In the genomic region with DNA sequence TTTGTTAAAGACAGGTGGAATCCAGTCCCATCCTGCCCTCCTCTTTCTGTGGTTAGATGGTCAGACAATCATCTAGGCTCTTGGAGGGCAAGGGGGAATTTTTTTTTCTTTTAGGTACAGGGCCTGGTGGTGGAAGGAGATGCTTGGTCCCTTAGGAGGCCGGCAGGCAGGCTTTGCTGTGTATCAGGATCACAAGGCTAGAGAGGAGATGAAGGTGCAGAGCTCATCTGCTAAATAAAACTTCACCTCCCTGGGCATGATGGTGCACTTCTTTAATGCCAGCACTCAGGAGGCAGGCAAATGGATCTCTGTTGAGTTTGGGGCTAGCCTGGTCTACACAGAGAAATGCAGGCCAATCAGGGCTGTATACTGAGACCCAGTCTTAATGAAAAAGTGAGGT, we compare ENCODE assay signal across 17 mouse cellular contexts. TPM values are rescaled to one million over a fixed set of nuclear protein-coding genes. Genes with fewer than 3 reads are reported as not detected.
DNase-seq lines count a peak whose midpoint lies in the region; ATAC-seq and TF ChIP-seq lines count a peak whose summit lies in the region.
"Had no signal": no experiment of that assay in that cellular context is flagged by ENCODE, and none has a peak within 500 bp of the region (broad histone marks: within the 10 kb centered on the region; RNA-seq: fewer than 3 reads in every experiment).

No protein-coding gene starts in this region.

- TF ChIP-seq CTCF in lung, postnatal 0 days (IDR thresholded peaks at IDR 0.05): no peak

- no peaks in the 10 kb centered on the region for H3K36me3 ChIP-seq in heart, embryonic 16.5 days (ENCODE audit: control insufficient read depth, insufficient read depth)
- no peaks in the 10 kb centered on the region for H3K36me3 ChIP-seq in lung, postnatal 0 days (ENCODE audit: insufficient read depth, low read length)
- H3K36me3 ChIP-seq in intestine, embryonic 15.5 days: no peaks in the 10 kb centered on the region
- no peaks in the 10 kb centered on the region for H3K36me3 ChIP-seq in midbrain, embryonic 13.5 days
- H3K36me3 ChIP-seq: neural tube, embryonic 15.5 days had no signal

- peaks cover 10% of the 10 kb centered on the region for H3K4me1 ChIP-seq in heart, embryonic 16.5 days (ENCODE audit: control insufficient read depth, insufficient read depth, low read length)
- peaks cover 17% of the 10 kb centered on the region for H3K4me1 ChIP-seq in lung, postnatal 0 days (ENCODE audit: insufficient read depth, low read depth, low read length)
- peaks cover 20% of the 10 kb centered on the region for H3K4me1 ChIP-seq in intestine, embryonic 15.5 days (replicated peaks)
- peaks cover 7% of the 10 kb centered on the region for H3K4me1 ChIP-seq in midbrain, embryonic 13.5 days (replicated peaks)

- H3K4me3 ChIP-seq in heart, embryonic 16.5 days (ENCODE audit: low read length): no peak overlapping the region
- no peak overlapping the region for H3K4me3 ChIP-seq in lung, postnatal 0 days (ENCODE audit: low read depth, low read length)
- no peak overlapping the region for H3K4me3 ChIP-seq in intestine, embryonic 15.5 days (replicated peaks)
- no peak overlapping the region for H3K4me3 ChIP-seq in midbrain, embryonic 13.5 days (replicated peaks)
- H3K4me3 ChIP-seq: neural tube, embryonic 15.5 days had no signal

- no peak for TF ChIP-seq EP300 in lung, postnatal 0 days (IDR thresholded peaks at IDR 0.05)

- no peak for ATAC-seq in heart, embryonic 16.5 days (replicated peaks; ENCODE audit: extremely low read depth, insufficient read depth, low FRiP score)
- ATAC-seq in lung, postnatal 0 days: no peak
- ATAC-seq in intestine, embryonic 15.5 days: no peak
- no peak for ATAC-seq in midbrain, embryonic 13.5 days

- no peaks in the 10 kb centered on the region for H3K27me3 ChIP-seq in heart, embryonic 16.5 days (ENCODE audit: control insufficient read depth, insufficient read depth, low read length)
- no peaks in the 10 kb centered on the region for H3K27me3 ChIP-seq in lung, postnatal 0 days (replicated peaks; ENCODE audit: insufficient read depth, low read length)
- H3K27me3 ChIP-seq in intestine, embryonic 15.5 days (replicated peaks): no peaks in the 10 kb centered on the region
- peaks cover 10% of the 10 kb centered on the region for H3K27me3 ChIP-seq in midbrain, embryonic 13.5 days
- H3K27me3 ChIP-seq: Patski had no signal

- no peaks in the 10 kb centered on the region for H3K9me3 ChIP-seq in heart, embryonic 16.5 days (replicated peaks; ENCODE audit: control insufficient read depth, low read length)
- H3K9me3 ChIP-seq in lung, postnatal 0 days (ENCODE audit: low read length): no peaks in the 10 kb centered on the region
- H3K9me3 ChIP-seq in intestine, embryonic 15.5 days: no peaks in the 10 kb centered on the region
- H3K9me3 ChIP-seq in midbrain, embryonic 13.5 days: no peaks in the 10 kb centered on the region
- H3K9me3 ChIP-seq: neural tube, embryonic 15.5 days had no signal

- DNase-seq in heart, adult 9 months (ENCODE audit: low spot score in 2 of 2): no peak
- DNase-seq in lung, postnatal 0 days (ENCODE audit: low spot score): no peak
- DNase-seq in lung, postnatal 4 days: no peak
- DNase-seq in adipocyte (ENCODE audit: low spot score): no peak
- no peak for DNase-seq in right cerebral cortex, postnatal 4 days

- 67% methylated on average over 1 of the region's 1 CpGs for WGBS in heart, embryonic 16.5 days
- 46% methylated on average over 1 of the region's 1 CpGs for WGBS in lung, postnatal 0 days
- 77% methylated on average over 1 of the region's 1 CpGs for WGBS in intestine, embryonic 15.5 days
- 83% methylated on average over 1 of the region's 1 CpGs for WGBS in midbrain, embryonic 13.5 days

- no peak overlapping the region for H3K27ac ChIP-seq in heart, embryonic 16.5 days (ENCODE audit: low read length)
- H3K27ac ChIP-seq in lung, postnatal 0 days (ENCODE audit: low read length): no peak overlapping the region
- H3K27ac ChIP-seq in intestine, embryonic 15.5 days: 0 out of 2 replicates have a peak overlapping the region, but pooled peaks have one; percentile 9
- H3K27ac ChIP-seq in midbrain, embryonic 13.5 days: no peak overlapping the region
- H3K27ac ChIP-seq: neural tube, embryonic 15.5 days had no signal

- H3K9ac ChIP-seq in heart, embryonic 16.5 days (ENCODE audit: low read length): no peak overlapping the region
- H3K9ac ChIP-seq in lung, postnatal 0 days (replicated peaks; ENCODE audit: low read depth): no peak overlapping the region
- H3K9ac ChIP-seq in intestine, embryonic 15.5 days: no peak overlapping the region
- H3K9ac ChIP-seq in midbrain, embryonic 13.5 days (replicated peaks): no peak overlapping the region
- H3K9ac ChIP-seq: neural tube, embryonic 15.5 days had no signal

- peak overlapping the region; percentile 43; the same call in 1 of the 2 replicates for H3K4me2 ChIP-seq in heart, embryonic 16.5 days (ENCODE audit: low read depth, low read length)
- H3K4me2 ChIP-seq in lung, postnatal 0 days (replicated peaks; ENCODE audit: low read depth, low read length): peak overlapping the region; percentile 65; the same call in 1 of the 2 replicates
- H3K4me2 ChIP-seq in intestine, embryonic 15.5 days (replicated peaks): peak overlapping the region; percentile 72
- no peak overlapping the region for H3K4me2 ChIP-seq in midbrain, embryonic 13.5 days (replicated peaks)
- H3K4me2 ChIP-seq: neural tube, embryonic 15.5 days had no signal

RNA-seq across cellular contexts. Expression of gene S100a6, which starts 3.2 kb away (rescaled TPM):
- polyA plus RNA-seq in heart, embryonic 16.5 days (2015; fragmentation: Nextera tagmentation; extraction: Ambion mirVana): 56.9 and 61.6 TPM in 2 replicates
- polyA plus RNA-seq in lung, postnatal 0 days (2015; fragmentation: Nextera tagmentation; extraction: Ambion mirVana): 1,618 and 1,721 TPM in 2 replicates
- polyA plus RNA-seq in intestine, embryonic 15.5 days (2015; fragmentation: Nextera tagmentation; extraction: Ambion mirVana): 412 and 430 TPM in 2 replicates
- 19.7 and 25.0 TPM in 2 replicates for polyA plus RNA-seq in midbrain, embryonic 13.5 days (2015; fragmentation: Nextera tagmentation; extraction: Ambion mirVana)

RNA-seq across cellular contexts. Expression of gene S100a5, which starts 7.6 kb away (rescaled TPM):
- polyA plus RNA-seq in heart, embryonic 16.5 days (2015; fragmentation: Nextera tagmentation; extraction: Ambion mirVana): not detected in 2 replicates
- not detected in 2 replicates for polyA plus RNA-seq in lung, postnatal 0 days (2015; fragmentation: Nextera tagmentation; extraction: Ambion mirVana)
- 15.0 and 15.7 TPM in 2 replicates for polyA plus RNA-seq in intestine, embryonic 15.5 days (2015; fragmentation: Nextera tagmentation; extraction: Ambion mirVana)
- not detected in 2 replicates for polyA plus RNA-seq in midbrain, embryonic 13.5 days (2015; fragmentation: Nextera tagmentation; extraction: Ambion mirVana)
- polyA plus RNA-seq: brain, embryonic 14.5 days; forebrain, embryonic 11.5 days; heart, postnatal 0 days; hindbrain, embryonic 11.5 days; kidney, embryonic 14.5 days; liver, embryonic 16.5 days; midbrain, embryonic 14.5 days; neural tube, embryonic 15.5 days; Patski had no signal

RNA-seq across cellular contexts. Expression of gene S100a4, which starts 12.3 kb away (rescaled TPM):
- polyA plus RNA-seq in heart, embryonic 16.5 days (2015; fragmentation: Nextera tagmentation; extraction: Ambion mirVana): 5.8 and 11.8 TPM in 2 replicates
- 18.4 and 24.3 TPM in 2 replicates for polyA plus RNA-seq in lung, postnatal 0 days (2015; fragmentation: Nextera tagmentation; extraction: Ambion mirVana)
- polyA plus RNA-seq in intestine, embryonic 15.5 days (2015; fragmentation: Nextera tagmentation; extraction: Ambion mirVana): 4.4 and 8.2 TPM in 2 replicates
- 0.83 and 1.1 TPM in 2 replicates for polyA plus RNA-seq in midbrain, embryonic 13.5 days (2015; fragmentation: Nextera tagmentation; extraction: Ambion mirVana)

RNA-seq across cellular contexts. Expression of gene Gm42674, which starts 14.2 kb away (rescaled TPM):
- not detected in 2 replicates for polyA plus RNA-seq in heart, embryonic 16.5 days (2015; fragmentation: Nextera tagmentation; extraction: Ambion mirVana)
- not detected in 2 replicates for polyA plus RNA-seq in lung, postnatal 0 days (2015; fragmentation: Nextera tagmentation; extraction: Ambion mirVana)
- polyA plus RNA-seq in intestine, embryonic 15.5 days (2015; fragmentation: Nextera tagmentation; extraction: Ambion mirVana): not detected in 2 replicates
- not detected in 2 replicates for polyA plus RNA-seq in midbrain, embryonic 13.5 days (2015; fragmentation: Nextera tagmentation; extraction: Ambion mirVana)
- polyA plus RNA-seq: brain, embryonic 14.5 days; forebrain, embryonic 11.5 days; heart, postnatal 0 days; hindbrain, embryonic 11.5 days; kidney, embryonic 14.5 days; liver, embryonic 16.5 days; midbrain, embryonic 14.5 days; neural tube, embryonic 15.5 days; Patski had no signal

RNA-seq across cellular contexts. Expression of gene S100a2, which starts 25.9 kb away (rescaled TPM):
- polyA plus RNA-seq in heart, embryonic 16.5 days (2015; fragmentation: Nextera tagmentation; extraction: Ambion mirVana): not detected in 2 replicates
- polyA plus RNA-seq in lung, postnatal 0 days (2015; fragmentation: Nextera tagmentation; extraction: Ambion mirVana): 0.66 TPM in 1 of 2 replicates, not detected in the other
- polyA plus RNA-seq in intestine, embryonic 15.5 days (2015; fragmentation: Nextera tagmentation; extraction: Ambion mirVana): not detected in 2 replicates
- not detected in 2 replicates for polyA plus RNA-seq in midbrain, embryonic 13.5 days (2015; fragmentation: Nextera tagmentation; extraction: Ambion mirVana)
- polyA plus RNA-seq: brain, embryonic 14.5 days; forebrain, embryonic 11.5 days; heart, postnatal 0 days; hindbrain, embryonic 11.5 days; kidney, embryonic 14.5 days; liver, embryonic 16.5 days; midbrain, embryonic 14.5 days; neural tube, embryonic 15.5 days; Patski had no signal

Comparison
In these comparisons a context has a peak if more than half of its experiments do, and no peak if none do; other contexts are left out.
1. RNA of gene S100a5, which starts 7.6 kb away (polyA plus RNA-seq): 15.0 to 15.7 TPM in intestine, embryonic 15.5 days; not detected in lung, postnatal 0 days, not detected in heart, embryonic 16.5 days and not detected in midbrain, embryonic 13.5 days; every median in the first group is over 10 times any median in the second.